Mouse (Mus musculus) cerebellum, adult 9-10 months (tissue): ENCODE results near the gene Rxra.

Experiments
- DNase-seq: peaks from one replicate; pipeline ENCODE4 v3.0.0; 2022

Gene Rxra

DNA sequence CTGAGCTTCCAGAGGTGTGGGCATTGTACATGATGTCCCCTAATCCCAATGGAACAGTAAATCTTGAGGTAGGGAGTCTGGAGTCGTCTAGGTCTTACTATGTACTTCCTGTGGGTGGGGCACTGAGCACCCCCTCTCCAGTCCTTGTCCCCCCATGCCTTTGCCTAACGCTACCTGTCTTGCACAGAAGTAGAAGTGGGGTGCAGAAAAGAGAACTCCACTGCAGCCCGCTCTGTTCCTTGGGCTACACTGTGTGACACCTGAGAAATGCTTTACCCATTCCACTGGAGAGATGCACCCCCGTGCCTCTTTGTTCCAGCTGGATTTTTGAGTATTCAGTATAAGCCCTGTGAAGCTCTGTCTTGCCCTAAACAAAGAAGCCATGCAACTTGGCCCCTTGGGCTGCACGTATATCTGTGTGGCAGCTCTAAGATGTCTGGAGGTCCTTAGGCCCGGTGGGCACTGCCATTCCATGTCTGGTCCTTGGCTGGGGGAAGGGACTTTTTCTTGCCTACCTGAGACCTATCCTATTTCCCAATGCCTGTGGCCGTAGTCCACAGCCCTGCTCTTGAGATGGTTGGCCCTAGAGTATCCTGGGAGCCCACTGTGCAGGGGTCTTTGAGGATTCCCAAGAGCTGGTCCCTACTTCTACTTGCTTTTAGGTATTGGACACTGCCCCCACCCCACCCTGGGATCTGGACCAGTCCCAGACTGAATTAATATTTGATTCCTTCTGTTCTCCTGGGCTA is 67.8 kb downstream of the Rxra start:
- no peak for DNase-seq

DNA sequence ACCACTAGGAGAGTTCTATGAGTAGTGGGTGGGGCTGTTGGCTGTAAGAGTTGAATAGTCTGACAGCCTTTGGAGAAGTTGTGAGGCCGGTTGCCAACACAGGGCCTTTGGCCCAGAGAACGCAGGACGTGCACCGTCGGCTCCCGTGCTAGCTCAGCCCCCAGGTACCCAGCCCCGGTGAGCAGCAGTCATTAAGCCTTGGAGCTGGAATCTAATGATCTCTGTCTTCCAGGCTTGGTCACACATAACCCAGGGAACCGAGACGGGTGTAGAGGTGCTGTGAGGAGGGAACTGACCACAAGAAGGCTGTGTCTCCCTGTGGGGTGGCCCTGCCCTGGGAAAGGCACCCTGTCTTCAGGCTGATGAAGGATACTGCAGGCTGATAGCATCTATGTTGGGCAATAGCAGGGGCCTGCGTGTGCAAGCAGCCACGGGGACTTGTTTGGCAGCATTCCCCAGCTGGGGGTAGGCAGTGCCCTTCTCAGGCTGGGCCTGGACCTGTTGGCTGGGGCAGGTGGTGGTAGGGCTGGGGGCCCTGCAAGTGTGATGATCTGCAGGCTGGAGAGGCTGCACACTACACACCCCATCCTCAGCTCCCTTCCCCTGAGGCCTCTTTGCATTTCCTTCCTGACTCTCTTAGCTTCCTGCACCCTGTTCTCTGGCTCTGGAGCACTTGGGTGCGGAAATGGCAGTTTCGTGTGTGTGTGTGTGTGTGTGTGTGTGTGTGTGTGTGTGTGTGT is 68.5 kb downstream of the Rxra start:
- DNase-seq = no peak

DNA sequence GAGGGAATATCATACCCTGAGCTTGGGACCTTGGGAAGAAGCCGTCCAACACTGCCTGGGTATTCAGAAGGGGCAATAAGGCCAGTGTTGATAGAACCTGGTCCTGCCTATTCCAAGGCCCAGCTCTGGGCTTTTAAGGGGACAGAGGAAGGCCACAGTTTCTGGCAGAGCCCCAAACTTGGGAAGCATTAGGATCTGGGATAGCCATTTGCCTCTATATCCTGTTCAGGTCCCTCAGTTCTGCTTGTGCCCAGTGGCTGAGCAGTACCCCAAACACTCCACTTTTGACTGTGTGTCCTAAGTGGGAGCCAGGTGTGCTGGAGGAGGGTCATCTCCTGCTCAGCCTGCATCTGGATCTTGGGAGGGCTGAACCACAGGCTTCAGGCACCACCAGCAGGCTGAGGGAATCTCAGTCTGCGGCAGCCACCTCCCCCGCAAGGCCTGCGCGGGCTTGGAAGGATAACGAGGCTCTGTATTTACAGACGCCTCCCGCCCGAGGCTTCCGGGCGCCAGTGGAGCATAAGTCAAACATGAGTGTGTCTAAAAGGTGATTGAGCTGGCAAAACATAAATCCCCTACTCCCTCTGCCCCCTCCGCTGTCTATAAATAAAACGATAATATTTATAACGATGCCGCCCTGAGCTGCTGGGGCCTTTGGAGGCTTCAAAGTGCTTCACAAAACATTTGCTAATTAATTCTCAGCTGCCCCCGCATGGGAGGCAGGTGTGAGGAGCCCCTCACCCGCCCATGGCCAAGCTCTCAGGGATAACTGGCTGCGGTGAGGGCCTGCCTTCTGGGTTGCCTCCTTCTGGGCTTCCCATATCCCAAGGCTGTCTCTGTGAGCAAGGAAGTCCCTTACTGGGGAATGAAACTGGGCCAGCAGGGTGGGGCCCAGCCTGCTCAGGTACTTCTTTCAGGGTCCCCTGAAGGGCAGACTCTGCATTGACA is 69.7 kb downstream of the Rxra start:
- no peak for DNase-seq

DNA sequence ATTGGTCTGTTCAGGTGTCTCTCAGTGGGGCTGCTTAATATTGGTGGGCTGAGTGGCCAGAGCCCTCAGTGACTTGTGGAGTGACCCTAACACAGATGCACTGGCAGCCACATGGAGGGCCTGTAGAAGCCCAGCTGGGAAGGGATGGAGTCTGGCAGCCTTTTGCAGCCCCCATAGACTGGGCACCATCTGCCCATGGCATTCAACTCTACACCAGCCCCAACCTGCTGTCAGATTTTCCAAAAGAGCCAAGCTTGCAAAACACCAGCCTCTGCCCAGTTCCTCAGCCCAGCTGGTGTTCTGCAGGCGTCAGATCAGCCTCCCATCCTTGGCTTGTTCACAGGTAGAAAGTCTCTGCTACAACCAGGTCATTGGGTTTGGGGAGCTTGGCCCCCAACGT is 70.6 kb downstream of the Rxra start:
- peak; percentile 45 for DNase-seq

DNA sequence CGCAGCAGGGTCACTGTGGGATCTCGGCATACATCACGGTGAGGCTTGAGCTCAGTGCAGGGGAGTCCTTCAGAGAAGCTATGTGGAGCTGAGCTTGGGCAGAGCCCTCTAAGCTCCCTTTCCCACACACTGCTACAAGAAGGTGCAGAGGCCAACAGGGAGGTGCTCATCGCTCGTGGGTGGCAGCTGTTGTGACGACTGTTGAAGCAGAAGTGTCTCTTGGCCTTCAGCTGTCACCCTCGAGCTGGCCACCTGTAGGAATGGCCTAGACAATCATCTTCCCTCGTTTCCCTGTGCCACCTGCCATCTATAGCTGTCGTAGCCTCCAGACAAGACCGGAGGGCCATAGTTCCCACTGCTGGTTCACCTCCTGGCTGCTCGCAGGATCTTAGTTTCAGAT is 72.7 kb downstream of the Rxra start:
- DNase-seq = no peak

DNA sequence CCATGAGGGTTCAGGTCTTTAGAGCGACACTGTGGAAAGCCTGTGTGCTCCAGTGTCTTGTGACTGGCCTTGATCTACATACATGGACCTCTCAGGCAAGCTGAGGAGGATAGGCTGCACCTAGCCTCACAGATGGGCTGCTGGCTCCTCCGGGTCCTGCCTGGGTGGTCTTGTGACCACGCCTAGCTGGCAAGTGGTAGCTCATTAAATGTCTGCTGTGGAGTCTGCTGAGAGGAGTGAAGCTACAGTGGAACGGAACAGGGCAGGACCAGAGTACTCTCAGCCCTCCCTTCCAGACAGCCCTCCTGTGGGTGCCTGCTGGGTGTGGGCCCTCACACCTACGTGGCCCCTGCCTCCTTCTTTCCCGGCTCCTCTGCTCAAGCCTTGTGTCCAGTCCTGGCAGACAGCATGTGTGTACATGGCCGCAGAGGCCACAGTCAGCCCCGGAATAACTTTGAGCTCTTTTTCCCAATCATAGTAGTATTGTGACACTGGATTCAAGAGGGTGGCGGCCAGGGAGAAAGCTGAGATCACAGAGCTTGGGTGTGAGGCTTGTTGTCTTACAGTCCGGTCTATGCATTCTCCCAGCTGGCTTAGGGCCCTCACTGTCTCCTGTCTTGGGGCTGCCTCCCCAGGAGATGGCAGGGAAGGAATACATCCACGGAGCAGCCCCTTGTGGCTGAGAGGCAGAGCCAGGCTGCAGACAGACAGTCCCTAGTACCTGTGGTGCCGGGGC is 74.3 kb downstream of the Rxra start:
- DNase-seq = no peak

DNA sequence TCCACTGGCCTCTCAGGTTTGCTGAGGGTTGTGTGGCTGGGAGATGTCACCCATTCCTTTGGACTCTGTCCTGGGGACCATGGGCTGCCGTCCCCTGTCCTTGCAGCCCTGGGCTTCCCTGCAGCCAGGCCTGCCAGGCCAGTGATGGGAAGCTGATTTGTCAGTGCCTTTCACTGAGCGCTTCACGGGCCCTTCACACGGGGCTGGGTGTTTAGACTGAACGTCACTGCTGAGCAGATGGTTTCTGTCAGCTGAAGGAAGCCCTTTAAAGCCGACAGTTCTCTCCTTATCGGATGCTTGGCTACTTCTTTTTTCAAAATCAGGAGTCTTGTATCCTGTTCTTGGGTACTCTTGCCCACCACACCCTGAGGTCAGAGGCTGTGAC is 74.9 kb downstream of the Rxra start:
- no peak for DNase-seq

DNA sequence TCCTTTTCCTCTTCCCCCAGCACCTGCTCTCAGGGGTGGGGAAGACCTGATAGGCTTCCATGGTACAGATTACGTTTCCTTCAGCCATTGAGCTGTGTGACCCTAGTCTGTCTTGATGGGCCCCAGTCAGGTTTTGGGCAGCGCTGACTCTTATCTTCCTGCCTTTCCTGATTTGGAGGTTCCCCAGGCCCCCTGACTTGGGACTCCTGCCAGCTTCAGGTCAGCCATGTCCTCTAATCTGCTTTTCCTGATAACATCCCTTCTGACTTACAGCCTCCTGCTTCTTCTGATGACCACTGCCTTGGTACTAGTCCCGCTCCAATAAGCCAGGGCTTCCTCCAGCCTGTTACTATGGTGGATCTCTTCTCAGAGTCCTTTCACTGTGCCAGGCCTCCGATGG is 75.6 kb downstream of the Rxra start:
- DNase-seq = no peak

DNA sequence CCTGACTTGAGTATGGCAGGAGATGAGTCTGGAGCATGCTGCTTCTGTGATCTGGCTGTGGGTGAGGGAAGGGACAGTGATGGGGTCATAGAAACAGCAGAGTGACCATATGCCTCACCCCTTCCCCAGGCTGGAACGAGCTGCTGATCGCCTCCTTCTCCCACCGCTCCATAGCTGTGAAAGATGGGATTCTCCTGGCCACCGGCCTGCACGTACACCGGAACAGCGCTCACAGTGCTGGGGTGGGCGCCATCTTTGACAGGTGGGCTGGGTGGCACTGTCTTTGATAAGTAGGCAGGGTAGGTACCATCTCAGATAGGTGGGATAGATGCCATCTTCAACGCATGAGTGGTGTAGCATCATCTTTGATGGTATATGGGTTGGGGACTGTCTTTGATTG is 77.9 kb downstream of the Rxra start:
- DNase-seq = no peak

DNA sequence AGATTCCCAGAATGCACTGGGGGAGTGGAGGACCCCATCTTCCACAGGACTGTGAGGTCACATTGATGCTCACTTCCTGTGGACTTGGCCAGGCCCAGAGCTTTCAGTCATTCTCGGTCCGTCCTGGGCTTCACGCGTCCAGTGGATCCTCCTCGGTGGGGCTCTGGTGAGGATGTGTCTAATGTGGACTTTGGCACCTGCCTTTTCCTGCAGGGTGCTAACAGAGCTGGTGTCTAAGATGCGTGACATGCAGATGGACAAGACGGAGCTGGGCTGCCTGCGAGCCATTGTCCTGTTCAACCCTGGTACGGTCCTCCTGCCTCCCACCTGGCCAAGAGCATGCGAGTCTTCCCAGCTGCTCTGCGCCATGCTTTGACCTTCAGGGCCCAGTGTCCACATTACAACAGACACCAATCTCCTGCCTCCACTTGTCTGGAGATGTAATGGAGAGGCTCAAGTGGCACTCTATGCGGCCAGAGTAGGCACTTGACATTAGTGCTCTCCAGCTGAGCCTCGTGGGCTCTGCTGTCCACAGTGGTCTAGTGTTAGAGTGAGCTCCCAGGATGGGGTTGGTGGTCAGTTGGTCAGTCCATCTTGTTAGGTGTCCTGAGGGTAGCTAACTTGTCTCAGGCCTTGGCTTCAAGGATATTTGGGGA is 79.9 kb downstream of the Rxra start:
- no peak for DNase-seq

DNA sequence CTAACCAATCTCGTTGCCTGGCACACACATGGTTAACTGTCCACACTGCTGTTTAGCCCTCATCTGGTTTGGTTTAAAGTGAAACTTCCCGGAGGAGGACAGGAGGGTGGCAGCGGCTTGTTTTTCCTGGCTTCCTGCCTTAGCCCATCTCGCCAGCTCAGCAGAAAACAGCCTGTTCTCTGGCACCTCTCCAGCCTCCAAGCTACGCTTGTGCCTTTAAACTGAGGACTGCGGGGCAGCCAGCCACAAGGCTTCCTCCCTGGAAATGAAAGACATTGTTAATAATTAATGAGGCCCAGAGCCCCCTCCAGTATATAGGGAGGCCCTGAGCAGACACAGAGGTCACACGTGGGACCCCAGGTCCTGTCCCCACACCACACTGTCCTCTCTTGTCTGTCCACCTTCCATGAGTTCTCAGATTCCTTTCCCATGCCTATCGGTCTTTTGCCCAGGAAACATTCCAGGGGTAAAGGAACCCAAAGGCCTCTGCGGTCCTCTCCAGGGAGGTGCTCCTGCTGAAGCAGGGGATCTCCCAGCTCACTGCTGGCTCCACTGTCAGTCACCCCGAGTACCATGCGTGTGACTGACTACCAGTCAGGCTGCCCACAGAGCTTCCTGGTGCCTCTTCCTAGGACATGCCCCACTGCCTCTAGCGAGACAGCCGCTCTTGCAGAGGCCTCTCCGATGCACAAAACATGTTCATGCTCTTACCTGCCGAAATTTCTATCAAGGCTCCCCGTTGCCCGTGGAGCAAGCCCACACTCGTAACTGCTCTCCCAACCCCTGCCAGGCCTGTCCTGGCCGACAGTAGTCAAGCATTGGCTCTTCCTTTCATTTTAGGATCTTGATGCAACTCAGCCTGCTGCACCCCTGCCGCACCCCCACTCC is 82.4 kb downstream of the Rxra start:
- DNase-seq = peak; percentile 90

DNA sequence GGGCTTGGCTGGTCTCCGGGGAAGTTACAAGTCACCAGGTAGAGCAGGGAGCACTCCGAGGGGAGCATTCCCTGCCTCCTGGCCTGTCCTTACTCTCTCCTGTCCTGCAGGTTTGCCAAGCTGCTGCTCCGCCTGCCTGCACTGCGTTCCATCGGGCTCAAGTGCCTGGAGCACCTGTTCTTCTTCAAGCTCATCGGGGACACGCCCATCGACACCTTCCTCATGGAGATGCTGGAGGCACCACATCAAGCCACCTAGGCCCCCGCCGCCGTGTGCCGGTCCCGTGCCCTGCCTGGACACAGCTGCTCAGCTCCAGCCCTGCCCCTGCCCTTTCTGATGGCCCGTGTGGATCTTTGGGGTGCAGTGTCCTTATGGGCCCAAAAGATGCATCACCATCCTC is 83.2 kb downstream of the Rxra start:
- DNase-seq = no peak

DNA sequence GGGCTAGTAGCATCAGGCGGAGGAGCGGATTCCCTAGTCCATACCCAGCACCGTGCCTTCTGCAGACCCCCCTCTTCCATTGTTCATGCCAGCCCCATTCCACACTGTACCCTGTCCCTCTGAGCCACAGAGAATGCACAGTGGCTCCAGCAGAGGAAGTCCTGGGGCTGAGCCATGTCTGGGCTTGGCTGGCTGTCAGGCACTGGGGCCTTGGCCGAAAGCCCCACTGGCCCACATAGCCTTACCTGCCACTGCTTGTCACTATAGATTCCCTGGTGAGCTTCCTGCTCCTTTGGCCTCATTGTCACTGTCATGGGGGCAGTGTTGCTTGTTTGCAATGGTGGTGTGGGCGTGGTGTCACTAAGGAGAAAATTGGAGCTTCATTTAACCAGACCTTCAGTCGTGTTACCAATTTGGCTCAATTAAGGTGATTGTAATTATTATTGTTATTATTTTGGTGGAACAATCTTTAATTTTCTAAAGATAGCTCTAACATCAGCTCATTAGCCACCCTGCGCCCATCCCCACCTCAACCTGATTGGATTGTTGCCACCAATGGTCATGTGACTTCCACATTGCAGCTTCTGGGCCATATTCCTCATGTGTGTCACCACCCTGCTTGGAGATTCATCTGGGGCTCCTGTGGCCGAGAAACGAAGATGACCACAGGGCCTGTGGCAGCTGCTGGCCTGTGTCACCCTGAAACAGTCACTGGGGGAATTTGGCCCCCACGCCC is 85.2 kb downstream of the Rxra start:
- peak; percentile 54 for DNase-seq

DNA sequence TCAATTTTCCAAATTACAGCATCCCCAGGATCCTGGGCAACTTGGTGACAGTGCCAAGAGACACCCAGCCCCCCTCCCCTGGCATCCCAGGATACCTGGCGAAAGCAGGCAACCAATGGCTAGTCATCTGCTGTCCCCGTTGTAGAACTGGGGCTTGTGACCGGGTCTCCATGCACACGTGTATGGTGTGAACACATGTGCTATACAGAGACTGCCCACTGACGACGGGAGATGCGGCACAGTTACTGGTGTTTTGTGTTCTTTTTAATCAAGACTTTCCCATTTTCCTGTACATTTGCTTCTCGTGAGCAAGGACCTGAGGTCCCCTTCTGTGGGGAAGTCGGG is 85.7 kb downstream of the Rxra start:
- DNase-seq = no peak

DNA sequence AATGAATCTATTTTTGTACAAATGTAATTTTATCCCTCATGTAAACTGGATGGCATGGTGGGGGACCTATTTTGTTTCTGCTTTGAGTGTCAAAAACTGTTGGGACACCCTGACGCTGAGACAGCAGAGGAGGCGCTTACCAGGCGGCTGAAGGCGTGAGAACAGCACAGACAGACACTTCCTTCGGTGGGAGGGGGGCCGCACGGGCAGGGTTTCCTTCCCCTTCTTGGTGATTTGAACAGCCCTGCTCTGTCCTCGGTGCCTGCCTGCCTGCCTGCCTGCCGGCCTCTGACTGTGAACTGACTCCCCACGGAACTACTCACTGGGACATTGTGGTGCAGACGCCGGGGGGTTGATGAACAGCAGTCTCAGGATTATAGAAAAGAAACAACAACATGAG is 86.3 kb downstream of the Rxra start:
- no peak for DNase-seq

DNA sequence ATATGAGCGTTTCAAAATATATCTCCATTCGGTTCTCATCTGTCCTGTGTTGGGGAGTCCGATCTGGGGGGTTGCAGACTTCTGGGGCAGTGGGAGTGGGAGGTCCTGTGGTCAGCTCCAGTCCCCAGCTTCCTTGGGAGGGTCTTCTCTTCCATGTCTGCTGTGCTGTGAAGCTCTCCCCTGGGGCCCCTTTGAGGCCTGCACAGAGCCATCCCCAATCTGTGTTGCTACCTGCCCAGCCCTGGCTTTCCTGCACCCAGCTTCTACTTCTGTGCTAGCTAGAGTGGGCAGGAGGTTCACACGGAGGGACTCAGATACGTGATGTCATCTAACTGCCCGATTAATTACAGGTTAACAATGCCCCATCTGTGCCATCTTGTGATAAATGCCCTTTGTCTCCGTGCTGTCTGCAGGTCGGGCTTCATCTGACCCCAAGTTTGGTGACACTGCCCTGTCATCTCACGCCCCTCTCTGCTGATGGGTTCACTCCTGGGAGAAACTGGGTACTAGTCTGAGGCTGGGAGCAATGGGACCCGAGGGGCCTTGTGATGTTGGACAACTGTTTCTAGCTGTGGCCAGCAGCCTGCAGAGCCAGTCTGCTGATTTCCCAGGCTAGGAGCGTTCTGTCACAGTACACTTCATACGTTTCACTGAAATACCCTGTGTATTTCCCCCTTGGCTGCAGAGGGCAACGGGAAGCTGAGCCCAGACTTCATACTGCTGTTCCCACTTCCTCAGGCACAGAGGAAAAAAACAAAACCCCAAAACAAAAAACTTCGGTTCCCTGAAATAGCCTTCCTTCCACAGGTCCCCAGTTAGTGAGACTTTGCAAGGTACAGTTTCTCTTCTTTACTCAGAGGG is 86.9 kb downstream of the Rxra start:
- no peak for DNase-seq

DNA sequence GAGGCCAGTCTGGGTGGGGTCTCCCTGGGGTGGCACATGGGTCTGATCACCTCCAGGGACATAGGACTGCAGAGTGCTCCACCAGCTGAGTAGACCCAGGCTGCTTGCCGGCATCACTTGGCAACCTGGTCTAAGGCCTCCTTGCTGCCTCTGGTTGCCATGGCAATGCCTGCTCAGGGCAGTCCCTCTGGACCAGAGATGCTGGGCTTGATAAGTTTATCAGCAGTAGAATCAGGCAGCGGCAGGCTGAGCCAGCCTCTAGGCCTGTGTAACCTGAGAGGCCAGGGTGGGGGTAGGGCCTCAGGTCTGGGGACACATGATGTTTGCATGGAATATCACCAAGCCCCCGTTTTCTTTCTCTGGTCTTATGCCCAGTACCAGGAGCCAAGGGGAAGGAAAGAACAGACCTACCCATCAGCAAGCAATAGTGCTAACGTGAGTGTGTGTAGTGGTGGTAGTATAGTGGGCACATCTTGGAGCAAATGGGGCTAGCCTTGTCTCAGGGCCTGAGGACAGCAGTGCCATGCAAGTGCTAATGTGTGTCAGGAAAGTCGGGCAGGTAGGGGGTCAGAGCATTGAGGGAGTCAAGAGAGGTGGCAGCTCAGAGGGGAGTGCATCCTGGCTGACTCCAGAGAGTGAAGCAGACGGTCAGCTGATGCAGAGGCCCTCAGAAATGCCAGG is 88.2 kb downstream of the Rxra start:
- no peak for DNase-seq

DNA sequence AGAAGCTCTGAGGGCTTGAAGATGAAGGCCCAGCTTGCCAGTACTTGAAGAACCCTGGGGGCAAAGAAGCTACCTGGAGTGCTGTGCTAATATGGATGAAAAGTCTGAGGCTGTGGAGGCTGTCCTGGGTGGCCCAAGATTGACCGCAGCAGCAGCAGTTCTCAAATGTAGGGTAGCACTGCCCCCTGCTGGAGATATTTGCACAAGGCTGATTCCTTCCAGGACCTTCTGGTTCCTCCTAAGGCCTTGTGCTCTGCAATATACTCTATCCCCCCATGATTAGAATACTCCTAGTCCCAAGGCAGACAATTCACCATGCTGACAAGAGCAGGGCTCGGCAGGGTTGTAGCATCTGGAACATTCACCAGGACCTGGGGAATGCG is 88.7 kb downstream of the Rxra start:
- DNase-seq = peak; percentile 87

DNA sequence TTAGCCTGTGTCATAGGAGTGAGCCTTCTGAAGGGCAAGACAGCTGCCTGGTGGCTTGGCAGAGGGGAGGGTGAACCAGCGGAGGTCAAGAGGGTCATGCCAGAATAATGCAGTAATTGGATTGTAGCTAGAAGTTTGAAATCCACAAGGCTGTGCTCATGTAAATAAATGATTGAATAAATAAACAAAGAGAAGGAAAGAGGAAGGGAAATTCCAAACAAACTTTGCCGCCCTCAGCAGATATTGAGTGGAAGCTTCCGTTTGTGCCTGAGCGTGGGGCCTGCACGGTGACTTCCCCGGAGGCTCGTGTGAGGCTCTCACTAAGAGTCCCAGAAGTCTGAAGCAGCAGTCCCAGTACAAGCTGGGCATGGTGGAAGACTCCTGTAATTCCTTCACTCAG is 91.5 kb downstream of the Rxra start:
- no peak for DNase-seq
